Mouse (Mus musculus) activated CD4-positive, CD25-positive, alpha-beta regulatory T cell, adult 4 months (primary cell): Measurements from ENCODE around the gene Hnf4a. TPM values are rescaled to one million over a fixed set of nuclear protein-coding genes. Genes with fewer than 3 reads are reported as not detected.
"Not testable (repeated sequence)": the region's sequence is repeated elsewhere in the genome, so short reads cannot be mapped to it uniquely, and the experiment has no call there.

Experiments
- ATAC-seq: one replicate; pipeline ENCODE4 v1.8.0; 2017
- polyA plus RNA-seq, 2 experiments: library from polyadenylated mRNA; unstranded; fragments of 100-300 nt; shearing (Covaris generic); gene quantifications; one replicate each; pipeline ENCODE4 v1.2.1; 2017

Hnf4a gene
- not detected for polyA plus RNA-seq

- ATAC-seq, result no peak
Observed at GRCm38 (mm10) chr2:163506300-163507004, at the start of gene Hnf4a. Gene Hnf4a (plus strand): TSS chr2:163506808.

- ATAC-seq, result no peak
Observed at GRCm38 (mm10) chr2:163458539-163459265, 47.9 kb upstream of the Hnf4a start.

- ATAC-seq, result no peak
Observed at GRCm38 (mm10) chr2:163459380-163459779, 47.2 kb upstream of the Hnf4a start.

GRCm38 (mm10) chr2:163460622-163461021 is 46.0 kb upstream of the Hnf4a start:
- ATAC-seq, result no peak

GRCm38 (mm10) chr2:163461307-163461706 is 45.3 kb upstream of the Hnf4a start:
- not testable (repeated sequence) for ATAC-seq

GRCm38 (mm10) chr2:163462386-163462785 is 44.2 kb upstream of the Hnf4a start:
- ATAC-seq, result no peak

GRCm38 (mm10) chr2:163462801-163463200 is 43.8 kb upstream of the Hnf4a start:
- ATAC-seq, result no peak

- no peak for ATAC-seq
Observed at GRCm38 (mm10) chr2:163463251-163463769, 43.3 kb upstream of the Hnf4a start.

GRCm38 (mm10) chr2:163463998-163464397 is 42.6 kb upstream of the Hnf4a start:
- ATAC-seq, result no peak

- no peak for ATAC-seq
Observed at GRCm38 (mm10) chr2:163464562-163464961, 42.0 kb upstream of the Hnf4a start.

- ATAC-seq, result no peak
Observed at GRCm38 (mm10) chr2:163466771-163467170, 39.8 kb upstream of the Hnf4a start.

GRCm38 (mm10) chr2:163467585-163467984 is 39.0 kb upstream of the Hnf4a start:
- ATAC-seq, result no peak

- ATAC-seq, result no peak
Observed at GRCm38 (mm10) chr2:163468866-163469265, 37.7 kb upstream of the Hnf4a start.

- no peak for ATAC-seq
Observed at GRCm38 (mm10) chr2:163469711-163470110, 36.9 kb upstream of the Hnf4a start.

- ATAC-seq, result no peak
Observed at GRCm38 (mm10) chr2:163471136-163471535, 35.5 kb upstream of the Hnf4a start.

- no peak for ATAC-seq
Observed at GRCm38 (mm10) chr2:163471710-163472465, 34.7 kb upstream of the Hnf4a start.

GRCm38 (mm10) chr2:163472466-163472851 is 34.1 kb upstream of the Hnf4a start, which contains the start of gene Fitm2:
Gene Fitm2 (minus strand): TSS chr2:163472629.
- peak; percentile 96 for ATAC-seq

- no peak for ATAC-seq
Observed at GRCm38 (mm10) chr2:163480191-163480825, 26.3 kb upstream of the Hnf4a start.

- no peak for ATAC-seq
Observed at GRCm38 (mm10) chr2:163481539-163482029, 25.0 kb upstream of the Hnf4a start.

- no peak for ATAC-seq
Observed at GRCm38 (mm10) chr2:163487360-163487759, 19.2 kb upstream of the Hnf4a start.

GRCm38 (mm10) chr2:163489725-163490291 is 16.8 kb upstream of the Hnf4a start:
- ATAC-seq, result no peak

GRCm38 (mm10) chr2:163490656-163491055 is 16.0 kb upstream of the Hnf4a start:
- ATAC-seq, result no peak
